Mouse (Mus musculus) ovary, adult 18-20 months (tissue): ENCODE results near the gene Lrp4.

Experiments
- DNase-seq: peaks from one replicate; pipeline ENCODE4 v3.0.0; 2022; ENCODE audit warnings: low spot score, mixed read lengths

The Lrp4 gene

DNA sequence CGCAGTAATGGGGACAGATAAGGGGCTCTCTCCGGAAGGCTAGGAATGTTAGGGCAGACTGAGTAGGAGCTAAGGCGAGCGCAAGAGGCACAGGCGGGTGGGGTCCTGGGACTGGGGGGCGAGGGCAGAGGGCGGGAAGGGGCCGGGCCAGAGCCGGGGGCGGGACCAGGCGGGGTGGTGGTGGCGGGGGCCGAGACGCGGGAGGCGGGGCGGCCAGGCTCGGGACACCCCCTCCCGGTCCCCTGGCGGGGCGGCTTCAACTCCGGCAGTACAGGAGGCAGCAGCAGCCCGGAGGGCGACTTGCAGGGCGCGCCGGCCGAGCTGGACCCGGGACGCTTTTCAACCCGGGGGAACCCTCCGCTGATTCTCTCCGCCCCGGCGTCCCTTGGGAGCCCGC, at the start of gene Lrp4:
TSS of gene Lrp4 (plus strand) at position 253 of the 397 bp plus-strand sequence.
- DNase-seq, result peak; percentile 56

DNA sequence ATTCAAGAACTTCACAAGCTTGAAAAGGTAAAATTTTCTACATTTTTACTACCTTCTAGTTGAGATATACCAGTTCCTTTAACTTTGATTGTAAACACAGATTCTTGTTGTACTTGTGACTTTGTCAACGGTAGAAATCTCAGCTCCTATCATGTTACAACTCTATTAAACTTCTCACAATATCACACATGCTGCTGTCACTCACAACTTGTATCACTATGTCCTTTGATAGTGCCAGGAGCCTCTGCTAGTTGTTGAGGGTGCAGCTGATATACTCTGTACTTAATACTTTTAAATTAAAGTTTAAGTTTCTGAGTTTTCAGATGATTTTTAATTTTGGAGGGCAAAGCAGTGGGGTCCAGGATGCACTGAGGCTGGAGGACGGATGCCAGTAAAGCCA, 49.3 kb upstream of the Lrp4 start:
- DNase-seq, result no peak

DNA sequence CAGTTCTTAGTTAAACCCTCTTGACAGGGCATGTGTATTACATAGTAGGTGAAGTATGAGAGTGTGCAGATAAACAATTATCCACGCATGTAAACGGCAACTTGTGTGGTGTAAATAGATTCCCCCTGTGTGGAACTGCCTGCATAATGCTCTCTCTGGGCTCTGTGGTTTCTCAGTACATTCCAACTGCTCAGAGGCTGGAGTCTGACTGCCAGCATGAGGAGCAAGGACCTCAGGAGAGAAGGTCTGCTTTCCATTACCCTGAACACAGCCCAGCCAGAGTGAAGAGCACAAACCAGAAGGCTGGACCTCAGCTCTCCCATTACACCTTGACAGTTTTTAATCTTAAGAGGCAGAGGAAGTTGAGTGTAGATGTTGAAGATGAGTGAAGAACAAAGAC, 45.8 kb upstream of the Lrp4 start:
- no peak for DNase-seq

DNA sequence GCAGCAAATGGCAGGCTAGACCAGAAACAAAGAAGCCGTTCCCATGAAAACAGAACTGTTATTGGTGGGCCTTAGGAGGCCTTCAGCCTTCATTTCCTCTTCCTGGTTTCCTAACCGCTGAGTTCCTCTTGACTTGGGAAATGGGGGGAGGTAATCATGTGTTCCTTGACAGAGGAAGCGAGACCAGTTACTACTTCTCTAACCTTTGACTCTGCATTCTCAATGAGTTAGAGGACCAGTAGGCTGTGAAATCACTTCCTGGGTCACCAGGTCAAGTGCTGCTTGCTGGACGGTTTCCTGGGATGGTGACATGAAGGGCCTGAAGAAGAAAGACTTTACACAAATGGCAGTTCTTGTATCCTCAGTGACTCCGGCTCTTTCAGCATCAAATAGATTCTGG, 45.0 kb upstream of the Lrp4 start:
- no peak for DNase-seq

DNA sequence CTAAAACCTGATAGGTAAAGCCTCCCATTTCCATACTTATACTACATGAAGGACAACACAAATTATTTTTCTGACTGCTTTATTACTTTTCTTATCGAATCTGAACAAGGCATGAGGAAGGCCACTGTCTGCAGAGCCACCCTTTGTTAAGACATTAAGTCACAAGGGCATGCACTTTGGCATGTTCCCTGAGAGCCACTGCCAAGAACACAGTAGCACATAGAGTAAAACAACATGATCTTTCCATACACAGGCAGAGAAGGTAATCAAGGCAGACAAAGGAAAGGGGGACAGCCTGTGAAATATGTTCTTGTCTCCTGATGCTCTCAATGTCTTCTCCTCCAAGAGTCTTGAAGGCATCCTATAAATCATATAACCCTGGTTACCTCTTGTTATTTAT, 43.5 kb upstream of the Lrp4 start:
- DNase-seq, result no peak

DNA sequence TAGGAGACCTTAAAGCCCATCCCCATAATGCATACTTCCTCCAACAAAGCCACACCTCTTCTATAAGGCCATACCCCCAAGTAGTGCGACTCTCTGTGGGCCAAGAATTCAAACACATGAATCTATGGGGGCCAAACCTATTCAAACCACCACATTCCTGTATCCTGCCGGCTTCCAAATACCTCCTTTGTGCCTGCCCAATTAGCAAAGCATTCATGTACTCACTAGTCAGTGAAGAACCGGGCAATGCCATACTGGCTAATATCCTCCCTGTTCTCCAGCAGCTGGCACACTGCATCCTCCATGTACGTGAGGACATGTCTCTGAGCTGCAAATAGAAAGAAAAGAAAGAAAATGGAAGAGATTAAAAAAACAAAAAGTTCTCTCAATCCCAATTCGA, 35.7 kb upstream of the Lrp4 start:
- no peak for DNase-seq

DNA sequence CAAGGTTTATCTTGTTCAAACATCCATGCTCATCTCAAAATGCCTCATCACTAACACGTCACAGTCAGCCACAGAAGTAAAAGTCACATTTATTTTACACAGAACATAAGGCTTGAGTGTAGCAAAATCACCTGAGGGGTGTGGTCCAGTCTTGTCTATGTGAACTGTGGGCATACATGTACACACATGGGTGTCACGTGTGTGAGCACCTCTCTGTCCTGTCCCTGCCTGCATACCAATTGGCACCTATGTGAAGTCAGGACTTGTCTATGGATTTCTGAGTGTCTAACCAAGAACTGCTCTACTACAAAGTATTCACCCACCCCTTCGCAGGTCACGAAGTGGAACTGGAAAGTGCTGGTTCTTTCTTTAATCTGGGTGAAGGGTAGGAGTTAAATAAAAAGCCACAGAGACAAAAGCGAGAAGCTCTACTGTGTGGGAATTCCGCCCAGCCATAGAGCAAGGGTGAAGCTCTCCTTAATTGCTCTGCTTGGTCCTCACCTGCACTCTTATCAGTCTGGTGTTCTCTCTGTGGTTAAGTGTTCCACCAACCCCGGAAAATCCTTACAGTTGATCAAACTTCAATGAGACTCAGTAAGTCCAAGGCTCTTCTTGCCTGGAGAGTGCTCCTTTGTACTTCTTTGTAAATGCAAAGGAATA, 33.1 kb upstream of the Lrp4 start:
- no peak for DNase-seq

DNA sequence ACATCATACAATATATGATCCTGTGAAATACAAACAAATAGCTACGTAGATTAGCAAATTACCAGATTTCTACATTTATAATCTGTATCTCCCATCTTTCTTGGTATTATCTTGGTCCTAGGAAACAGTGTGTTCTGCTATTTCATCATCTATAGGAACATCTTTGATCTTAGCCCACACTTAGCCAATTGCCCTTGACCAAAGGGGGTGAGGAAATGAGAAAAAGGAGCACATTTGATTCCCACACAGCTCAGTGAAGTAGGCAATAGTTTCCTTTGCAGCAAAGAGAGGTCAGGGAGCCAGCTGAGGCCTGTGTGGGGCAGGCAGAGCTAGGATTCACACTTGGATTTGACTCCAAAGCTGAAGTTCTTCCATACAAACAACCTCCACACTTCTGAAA, 31.0 kb upstream of the Lrp4 start:
- no peak for DNase-seq

DNA sequence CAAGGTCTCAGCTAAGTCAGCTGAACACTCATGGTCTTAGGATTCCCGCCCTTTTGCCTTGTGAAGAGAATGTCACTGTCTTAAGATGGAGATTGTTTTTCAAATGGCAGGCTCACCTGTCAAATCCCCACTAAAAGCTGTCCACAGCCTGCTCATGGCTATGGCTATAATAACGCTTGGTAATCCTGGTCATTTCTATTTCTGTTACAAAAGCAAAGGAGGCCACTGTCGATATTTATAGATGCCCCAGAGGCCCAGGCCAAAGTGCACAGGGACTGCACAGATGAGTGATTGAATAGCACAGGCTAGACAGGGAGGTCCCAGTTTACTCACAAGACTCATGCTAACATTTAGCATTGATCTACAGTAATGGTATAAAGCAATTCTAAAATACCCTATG, 28.2 kb upstream of the Lrp4 start:
- DNase-seq, result no peak

DNA sequence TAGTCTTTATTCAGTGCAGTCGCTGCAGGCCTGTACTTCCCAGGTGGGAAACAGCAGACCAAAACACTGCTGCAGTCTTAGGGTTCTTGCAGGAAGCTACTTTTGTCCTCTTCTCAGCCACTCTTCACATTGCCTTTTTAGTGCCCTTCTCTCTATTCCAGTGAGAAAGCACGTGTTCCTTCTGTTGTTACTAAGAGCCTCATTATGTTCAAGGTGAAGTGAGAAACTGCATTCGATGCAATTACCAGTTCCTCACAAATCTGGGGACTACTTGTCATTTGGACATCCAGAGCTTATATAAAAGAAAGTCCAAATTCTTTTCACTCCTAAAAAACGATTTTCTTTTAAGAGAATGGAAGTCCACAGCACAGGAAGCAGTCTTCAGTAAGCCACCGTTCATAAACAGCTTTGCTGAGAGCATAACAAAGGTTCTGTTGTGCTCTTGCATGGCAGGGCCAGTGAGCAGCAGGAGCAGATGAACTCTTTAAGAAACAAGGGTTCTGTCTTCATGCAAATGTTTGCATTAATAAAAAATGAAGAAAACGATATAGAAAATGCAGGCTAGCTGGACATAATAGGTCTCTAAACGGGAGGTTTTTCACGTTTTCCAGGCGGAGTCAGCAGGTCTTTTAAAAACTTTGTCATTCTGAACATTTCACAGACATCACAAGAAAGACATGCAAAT, 27.3 kb upstream of the Lrp4 start:
- no peak for DNase-seq

DNA sequence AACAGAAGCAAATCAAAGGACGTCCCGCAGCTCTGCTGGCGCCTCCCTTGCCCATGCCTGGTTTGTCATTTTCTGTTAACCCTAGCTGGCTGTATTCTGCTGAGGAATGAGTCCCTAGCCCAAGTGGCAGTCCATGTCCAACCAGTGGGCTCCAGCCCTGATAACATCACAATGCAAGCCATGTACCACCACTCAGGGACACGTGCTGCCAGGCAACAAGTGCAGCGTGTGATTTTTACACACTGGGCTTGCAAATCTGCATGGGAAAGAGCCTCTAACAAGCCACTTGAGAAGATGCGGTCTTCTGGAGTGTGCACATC, 26.8 kb upstream of the Lrp4 start:
- DNase-seq, result no peak

DNA sequence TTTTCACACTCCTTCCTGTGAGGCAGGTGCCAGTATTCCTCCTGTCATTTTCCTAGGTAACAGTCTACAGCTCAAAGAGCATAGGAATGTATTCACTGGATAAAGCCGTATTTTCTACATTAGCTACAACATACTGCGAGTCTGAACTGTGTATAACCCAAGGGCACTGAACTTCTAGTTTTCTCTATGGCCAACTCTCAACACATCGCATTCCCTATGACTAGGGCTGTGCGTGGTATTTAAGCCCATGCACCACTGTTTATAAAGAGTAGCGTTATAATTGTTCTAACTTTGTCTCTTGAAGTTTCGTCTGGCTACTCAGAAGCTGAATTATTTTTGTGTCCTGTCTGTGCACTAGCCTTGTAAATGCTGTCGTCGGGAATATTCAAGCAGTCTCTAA, 20.6 kb upstream of the Lrp4 start:
- DNase-seq, result no peak

DNA sequence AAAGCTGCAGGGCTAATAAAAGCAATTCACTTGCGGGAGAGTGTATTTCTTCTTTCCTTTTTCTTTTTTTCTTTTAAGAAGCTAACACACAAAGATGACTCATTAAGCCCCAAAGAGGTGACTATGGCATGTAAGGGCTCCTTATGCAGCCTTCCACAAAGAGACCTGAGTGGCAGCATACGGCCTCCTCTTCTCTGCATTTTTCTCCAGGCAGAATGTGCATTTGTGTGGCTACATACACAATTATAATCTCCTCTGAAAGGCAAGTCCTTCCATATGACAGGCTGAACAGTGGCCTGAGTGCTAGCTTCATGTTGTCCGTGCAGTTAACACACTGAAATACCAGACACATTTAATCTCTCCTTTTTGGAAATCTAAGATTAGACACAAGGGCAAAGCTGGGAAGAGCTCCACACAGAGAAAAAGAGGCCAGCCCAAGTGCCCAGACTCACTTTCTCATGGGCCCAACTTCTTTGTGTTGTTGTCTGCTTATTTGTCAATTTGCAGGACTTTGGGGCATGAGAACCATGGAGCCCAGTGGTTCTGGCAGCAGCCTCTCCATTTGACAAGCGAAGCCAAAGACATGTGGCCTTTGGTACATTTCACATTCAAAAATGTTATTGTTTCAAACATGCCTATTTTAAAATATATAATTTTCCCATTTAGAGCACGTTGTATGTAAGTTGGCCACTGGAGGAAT, 20.0 kb upstream of the Lrp4 start:
- DNase-seq, result no peak

DNA sequence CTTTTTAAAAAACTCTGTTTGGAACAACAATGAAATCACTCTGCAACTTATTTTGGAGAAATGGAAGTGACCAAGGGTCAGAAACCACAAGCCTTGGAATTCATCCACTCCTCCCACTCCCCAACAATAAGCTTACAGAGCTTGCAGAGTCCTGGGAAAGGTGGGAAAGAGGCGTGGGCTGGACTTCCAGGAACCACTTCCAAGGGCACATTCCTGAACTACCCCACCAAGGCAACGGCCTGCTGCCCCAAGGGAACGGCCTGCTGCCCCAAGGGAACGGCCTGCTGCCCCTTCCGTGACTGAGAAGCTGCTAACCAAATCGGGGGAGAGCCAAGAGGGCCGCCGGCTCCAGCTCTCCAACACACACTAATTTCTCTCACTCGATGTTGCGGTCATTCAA, 18.0 kb upstream of the Lrp4 start:
- DNase-seq, result no peak

DNA sequence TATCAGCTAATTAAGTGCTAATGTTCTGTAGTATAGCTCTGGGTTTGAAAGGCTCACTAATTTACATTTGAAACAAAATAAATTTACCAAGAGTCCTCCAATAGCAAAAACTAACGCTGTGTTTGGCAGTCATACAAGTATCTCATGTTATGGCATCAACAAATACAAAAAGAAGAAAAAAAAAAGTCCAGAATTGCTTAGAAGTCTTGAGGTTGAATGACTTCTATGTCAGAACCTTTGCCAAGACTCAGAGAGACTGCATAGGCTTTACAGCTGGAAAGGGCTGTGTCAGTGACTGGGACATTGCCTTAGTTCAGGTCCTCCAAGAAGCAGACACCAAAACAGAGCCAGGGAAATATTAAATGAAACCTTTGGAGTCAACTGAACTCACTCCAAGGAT, 17.4 kb upstream of the Lrp4 start:
- no peak for DNase-seq

DNA sequence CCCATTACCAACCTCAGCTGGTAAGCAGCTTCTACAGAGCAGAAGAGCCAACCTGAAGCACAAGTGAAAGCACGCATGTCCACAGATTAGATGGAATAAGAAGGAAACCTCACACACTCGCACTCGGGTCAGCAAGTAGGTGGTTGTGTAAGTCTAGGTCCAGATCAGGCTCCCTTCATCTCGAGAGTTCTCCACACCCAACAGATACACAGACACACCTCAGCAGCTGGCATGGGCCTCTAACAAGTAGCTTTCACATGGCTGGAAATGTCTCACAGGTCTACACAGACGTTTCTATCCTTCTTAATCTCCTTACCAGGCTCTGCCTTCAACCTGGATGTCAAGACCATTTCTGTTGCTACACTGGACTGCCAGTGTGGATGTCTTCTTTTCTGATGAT, 16.6 kb upstream of the Lrp4 start:
- no peak for DNase-seq

DNA sequence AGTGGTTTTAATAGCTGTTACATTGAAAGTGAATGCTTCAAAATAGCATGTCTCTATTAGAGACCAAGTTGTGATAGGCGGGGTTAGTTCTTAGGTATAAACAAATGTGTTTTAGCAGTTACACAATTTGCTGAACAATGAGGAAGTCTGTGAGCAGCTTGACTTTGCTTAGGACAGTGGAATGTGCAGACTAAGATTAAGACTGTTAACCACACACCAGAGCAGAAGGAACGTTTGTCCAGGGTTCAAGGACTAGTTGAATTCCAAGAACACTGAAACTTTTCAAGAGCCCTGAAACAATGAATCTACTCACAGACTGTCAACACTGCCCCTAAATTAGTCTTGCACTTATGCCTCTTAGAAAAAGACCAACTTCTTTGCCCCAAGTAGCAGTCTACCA, 15.6 kb upstream of the Lrp4 start:
- no peak for DNase-seq

DNA sequence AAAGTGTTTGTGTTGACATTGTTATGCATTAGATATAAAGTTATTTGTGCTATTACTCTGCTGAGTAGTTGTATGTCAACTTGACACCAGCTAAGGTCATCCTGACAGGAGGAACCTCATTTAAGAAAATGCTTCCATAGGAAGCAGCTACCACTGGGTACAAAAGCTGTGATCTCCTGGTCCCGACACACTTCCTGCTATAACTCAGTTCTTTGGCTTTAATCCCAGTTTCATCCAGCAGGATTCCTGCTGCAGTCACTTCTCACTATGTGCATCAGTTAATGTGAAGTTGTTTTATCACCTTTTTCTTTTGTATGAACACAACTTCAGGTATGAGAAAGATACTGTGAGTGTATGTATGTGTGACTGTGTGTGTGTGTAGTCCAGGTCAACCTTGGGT, 15.1 kb upstream of the Lrp4 start:
- DNase-seq, result no peak

DNA sequence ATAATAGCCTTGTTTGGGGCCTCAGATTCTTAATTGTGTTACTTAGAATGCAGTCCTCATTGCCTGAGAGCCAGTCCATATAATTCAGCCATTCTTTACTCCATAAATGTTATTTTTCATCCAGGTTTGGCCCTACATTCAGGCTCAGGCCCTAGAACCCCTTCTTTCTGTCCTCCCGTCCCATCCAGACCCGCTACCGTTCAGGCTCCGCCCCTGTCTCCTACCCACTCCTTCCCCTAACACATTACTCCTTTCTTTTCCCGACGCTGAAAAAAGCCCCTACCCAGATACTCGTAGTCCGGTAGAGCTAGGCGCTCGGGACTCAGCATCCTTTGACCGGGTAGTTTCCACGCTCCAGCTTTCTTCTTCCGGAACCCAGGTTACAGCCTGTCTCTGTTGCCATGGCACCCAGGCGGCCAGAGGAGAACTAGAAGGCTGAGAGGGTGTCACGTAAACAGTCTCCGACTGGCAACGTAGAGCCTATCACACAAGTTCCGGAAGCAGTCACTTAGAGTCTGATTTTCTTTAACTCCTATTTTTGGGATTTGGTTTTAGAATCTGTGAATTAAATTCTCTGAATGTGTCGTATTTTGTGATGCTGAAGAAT, 12.9 kb upstream of the Lrp4 start, which contains the start of gene 1110051M20Rik:
TSS of gene 1110051M20Rik (minus strand) at position 419 of the 607 bp plus-strand sequence.
- DNase-seq, result peak; percentile 78

DNA sequence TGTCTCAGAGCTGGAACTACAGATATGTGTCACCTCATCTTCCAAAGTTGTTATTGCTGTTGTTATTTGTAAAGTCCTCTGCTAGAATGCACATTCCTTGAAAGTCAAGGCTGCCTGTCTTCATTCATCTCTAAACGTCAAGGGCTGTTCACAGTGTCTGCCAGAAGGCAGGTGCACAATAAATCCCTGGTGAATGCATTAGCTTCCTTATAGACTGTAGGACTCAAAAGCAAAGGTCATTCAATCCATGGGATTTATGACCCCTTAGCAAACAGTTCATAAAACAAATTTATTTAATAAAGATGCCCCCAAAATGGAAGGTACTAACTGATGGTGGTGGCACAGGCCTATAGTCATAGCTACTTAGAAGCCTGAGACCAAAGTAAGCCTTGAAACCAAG, 7.6 kb upstream of the Lrp4 start:
- no peak for DNase-seq

DNA sequence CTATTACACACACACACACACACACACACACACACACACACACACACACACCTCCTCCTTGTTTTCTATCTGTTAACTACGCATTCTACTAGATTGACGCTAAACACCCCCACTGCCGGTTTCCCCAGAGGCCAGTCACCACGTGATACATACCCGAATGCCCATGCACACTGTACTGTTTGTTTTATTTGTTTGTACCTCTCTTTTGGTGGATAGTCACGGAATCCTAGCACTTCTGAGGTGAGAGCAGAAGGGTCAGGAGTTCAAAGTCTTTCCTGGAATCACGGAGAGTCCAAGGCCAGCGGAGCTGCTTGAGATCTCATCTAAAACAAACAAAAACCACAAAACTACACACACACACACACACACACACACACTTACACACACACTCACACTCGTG, 7.0 kb upstream of the Lrp4 start:
- no peak for DNase-seq

DNA sequence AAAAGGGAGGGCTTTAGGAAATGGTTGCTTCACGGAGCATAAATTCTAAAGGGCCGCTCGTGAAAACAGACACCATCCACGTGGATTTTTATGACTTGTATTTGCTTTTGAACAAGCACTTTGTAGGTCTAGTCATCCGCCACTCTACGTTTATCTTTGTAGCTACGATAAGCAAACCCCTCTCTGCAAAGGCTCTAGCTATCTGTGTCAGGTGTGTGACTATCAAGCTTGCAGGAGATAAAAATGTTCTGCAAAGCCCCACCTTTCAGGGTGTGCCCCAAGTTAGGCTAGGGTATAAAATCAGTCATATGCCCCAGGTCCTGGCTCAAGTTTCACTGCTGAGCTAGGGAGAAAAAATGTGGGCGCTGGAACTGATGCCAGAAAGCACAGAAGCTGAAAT, 4.7 kb upstream of the Lrp4 start:
- no peak for DNase-seq
